Mouse (Mus musculus): ENCODE data around the gene Galnt16. TPM values are rescaled to one million over a fixed set of nuclear protein-coding genes. Genes with fewer than 3 reads are reported as not detected.
A peak's percentile ranks its signal among the peaks of the same experiment; 100 is the strongest.

Galnt16 gene
- polyA plus RNA-seq, 1 experiment from 2014 or later, result 9.4 TPM

DNA sequence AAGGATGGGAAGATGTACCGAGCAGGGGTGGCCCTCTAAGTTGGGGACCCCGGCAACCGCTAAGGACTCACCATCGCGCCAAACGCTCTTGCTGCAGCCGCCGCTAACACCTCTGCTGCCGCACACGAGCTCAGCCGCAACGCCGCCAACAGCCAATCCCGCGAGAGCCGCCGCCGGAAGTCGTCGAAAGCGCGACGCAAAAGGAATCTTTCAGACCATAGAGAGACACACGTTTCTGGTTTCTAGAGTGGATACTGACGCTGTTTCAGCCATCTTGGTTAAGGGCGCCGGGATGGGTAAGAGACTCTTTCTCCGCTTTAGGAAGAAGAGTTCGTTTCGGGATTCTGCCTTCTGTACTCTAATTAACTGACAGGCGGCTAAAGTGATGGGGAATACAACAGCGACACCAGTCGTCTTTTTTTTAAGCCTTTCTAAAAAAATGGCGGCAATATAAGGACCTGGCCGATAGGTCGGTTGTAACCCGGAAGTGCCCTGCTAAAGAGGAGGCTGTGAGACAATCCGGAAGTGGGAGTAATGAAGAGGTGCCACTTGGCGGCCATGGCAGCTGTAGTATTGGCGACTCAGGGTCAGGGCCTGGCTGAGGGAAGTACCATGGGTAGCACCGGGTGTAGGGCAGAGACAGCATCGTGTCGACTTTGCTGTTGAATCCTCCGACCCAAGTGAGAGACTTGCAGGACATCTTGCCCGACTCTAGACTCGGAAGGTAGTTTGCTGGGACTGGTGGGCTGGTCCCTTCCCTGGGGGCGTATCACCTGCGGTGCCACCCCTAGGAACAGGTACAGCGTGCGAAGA lies 125.8 kb downstream of the Galnt16 start, which contains the start of the genes Slc39a9 and Erh:
Slc39a9 (plus strand) TSS at position 191 of the 813 bp plus-strand sequence.
Erh (minus strand) TSS at position 649 of the 813 bp plus-strand sequence.
- Histone ChIP-seq H3K27ac (peak within 1 kb of the TSS; percentile 93), H3K9me3 (replicated peaks) (no peaks in the 10 kb centered on the region), H3K36me3 (peaks cover 45% of the 10 kb centered on the region), H3K4me1 (peaks cover 29% of the 10 kb centered on the region), H3K9ac (peak within 1 kb of the TSS; percentile 94), H3K4me3 (replicated peaks) (peak within 1 kb of the TSS; percentile 79), H3K27me3 (no peaks in the 10 kb centered on the region), H3K4me2 (peak within 1 kb of the TSS; percentile 81)
- ATAC-seq (replicated peaks; ENCODE audit: low FRiP score), result peak; percentile 97
- under 1% methylated on average over 50 of the region's 50 CpGs for WGBS

DNA sequence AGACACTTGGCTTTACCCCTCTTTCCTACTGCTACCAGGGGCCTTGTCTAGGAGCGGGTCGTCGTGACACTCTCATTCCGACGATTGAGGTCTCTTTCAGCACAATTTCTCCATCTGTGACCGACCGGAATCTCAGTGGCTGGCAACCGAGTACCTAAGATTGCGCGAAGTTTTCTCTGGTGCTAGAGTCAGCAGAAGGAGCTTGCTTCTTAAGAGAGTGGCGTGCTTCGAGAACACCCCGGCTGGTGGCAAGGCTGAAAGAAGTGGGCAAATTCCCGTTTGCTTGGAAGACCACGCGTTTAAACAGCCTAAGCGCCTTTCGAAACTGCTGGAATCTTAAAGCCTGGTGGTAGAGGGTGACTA lies 126.4 kb downstream of the Galnt16 start:
- 7% methylated on average over 18 of the region's 18 CpGs for WGBS
- peak overlapping the region; percentile 79 for H3K4me3 ChIP-seq (replicated peaks)
- H3K9me3 ChIP-seq (replicated peaks), result no peaks in the 10 kb centered on the region
- H3K27ac ChIP-seq, result peak overlapping the region; percentile 93
- H3K4me1 ChIP-seq, result peaks cover 29% of the 10 kb centered on the region
- peak overlapping the region; percentile 81 for H3K4me2 ChIP-seq
- peaks cover 44% of the 10 kb centered on the region for H3K36me3 ChIP-seq
- H3K9ac ChIP-seq, result peak overlapping the region; percentile 94
- no peaks in the 10 kb centered on the region for H3K27me3 ChIP-seq
- no peak for ATAC-seq (replicated peaks; ENCODE audit: low FRiP score)

- Histone ChIP-seq H3K9me3 (replicated peaks) (no peaks in the 10 kb centered on the region), H3K36me3 (peaks cover 25% of the 10 kb centered on the region), H3K4me3 (replicated peaks) (no peak overlapping the region), H3K9ac (no peak overlapping the region), H3K4me1 (peaks cover 29% of the 10 kb centered on the region), H3K27me3 (no peaks in the 10 kb centered on the region), H3K4me2 (peak overlapping the region; percentile 81), H3K27ac (no peak overlapping the region)
- no peak for ATAC-seq (replicated peaks; ENCODE audit: low FRiP score)
- WGBS, result 96% methylated on average over 3 of the region's 3 CpGs
Observed at GRCm38 (mm10) chr12:80646377-80646776, 128.3 kb downstream of the Galnt16 start.

GRCm38 (mm10) chr12:80653951-80654658 lies 136.0 kb downstream of the Galnt16 start:
- Histone ChIP-seq H3K9ac (no peak overlapping the region), H3K4me3 (replicated peaks) (no peak overlapping the region), H3K27ac (no peak overlapping the region), H3K4me2 (no peak overlapping the region), H3K4me1 (0 out of 2 replicates have a peak, but pooled peaks cover 3% of the 10 kb centered on the region), H3K27me3 (no peaks in the 10 kb centered on the region), H3K9me3 (replicated peaks) (no peaks in the 10 kb centered on the region), H3K36me3 (peaks cover 3% of the 10 kb centered on the region; the same call in 1 of the 2 replicates)
- no peak for ATAC-seq (replicated peaks; ENCODE audit: low FRiP score)
- 91% methylated on average over 7 of the region's 7 CpGs for WGBS

GRCm38 (mm10) chr12:80654659-80655025 lies 136.6 kb downstream of the Galnt16 start:
- no peaks in the 10 kb centered on the region for H3K9me3 ChIP-seq (replicated peaks)
- H3K4me3 ChIP-seq (replicated peaks), result no peak overlapping the region
- no peak overlapping the region for H3K9ac ChIP-seq
- 0 out of 2 replicates have a peak, but pooled peaks cover 3% of the 10 kb centered on the region for H3K4me1 ChIP-seq
- no peak overlapping the region for H3K27ac ChIP-seq
- H3K36me3 ChIP-seq, result no peaks in the 10 kb centered on the region
- WGBS, result 88% methylated on average over 3 of the region's 3 CpGs
- H3K27me3 ChIP-seq, result no peaks in the 10 kb centered on the region
- ATAC-seq (replicated peaks; ENCODE audit: low FRiP score), result no peak
- no peak overlapping the region for H3K4me2 ChIP-seq

GRCm38 (mm10) chr12:80658661-80659060 lies 140.6 kb downstream of the Galnt16 start:
- no peak overlapping the region for H3K4me2 ChIP-seq
- H3K4me1 ChIP-seq, result 0 out of 2 replicates have a peak, but pooled peaks cover 3% of the 10 kb centered on the region
- H3K4me3 ChIP-seq (replicated peaks), result no peak overlapping the region
- peaks cover 14% of the 10 kb centered on the region for H3K36me3 ChIP-seq
- H3K9me3 ChIP-seq (replicated peaks), result no peaks in the 10 kb centered on the region
- H3K9ac ChIP-seq, result no peak overlapping the region
- no peak for ATAC-seq (replicated peaks; ENCODE audit: low FRiP score)
- 0 out of 2 replicates have a peak overlapping the region, but pooled peaks have one; percentile 30 for H3K27ac ChIP-seq
- no peaks in the 10 kb centered on the region for H3K27me3 ChIP-seq
- WGBS, result 56% methylated on average over 6 of the region's 6 CpGs

DNA sequence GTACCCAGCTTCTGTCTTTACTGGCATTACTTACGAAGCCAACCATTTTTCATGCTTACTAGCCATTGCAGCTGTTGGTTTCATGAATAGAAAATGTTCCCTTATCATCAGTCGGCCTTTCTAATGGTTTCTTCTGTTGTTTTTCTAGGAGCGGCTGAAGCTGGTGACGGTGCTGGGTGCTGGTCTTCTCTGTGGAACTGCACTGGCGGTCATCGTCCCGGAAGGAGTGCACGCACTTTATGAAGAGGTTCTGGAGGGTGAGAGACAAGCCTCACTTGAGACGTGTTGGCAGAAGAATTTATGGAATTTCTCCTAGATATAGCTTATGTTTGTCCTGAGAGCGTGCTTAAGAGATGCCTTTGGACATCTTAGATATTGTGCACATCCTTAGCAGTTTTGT lies 144.2 kb downstream of the Galnt16 start:
- no peak overlapping the region for H3K4me2 ChIP-seq
- H3K9me3 ChIP-seq (replicated peaks), result no peaks in the 10 kb centered on the region
- H3K36me3 ChIP-seq, result peaks cover 32% of the 10 kb centered on the region
- 0 out of 2 replicates have a peak, but pooled peaks cover 3% of the 10 kb centered on the region for H3K4me1 ChIP-seq
- no peak for ATAC-seq (replicated peaks; ENCODE audit: low FRiP score)
- no peak overlapping the region for H3K27ac ChIP-seq
- no peaks in the 10 kb centered on the region for H3K27me3 ChIP-seq
- H3K9ac ChIP-seq, result no peak overlapping the region
- 92% methylated on average over 10 of the region's 10 CpGs for WGBS
- no peak overlapping the region for H3K4me3 ChIP-seq (replicated peaks)

GRCm38 (mm10) chr12:80663935-80664334 lies 145.9 kb downstream of the Galnt16 start:
- Histone ChIP-seq H3K27ac (no peak overlapping the region), H3K4me1 (no peaks in the 10 kb centered on the region), H3K9me3 (replicated peaks) (no peaks in the 10 kb centered on the region), H3K4me2 (no peak overlapping the region), H3K9ac (no peak overlapping the region), H3K27me3 (no peaks in the 10 kb centered on the region), H3K36me3 (peaks cover 42% of the 10 kb centered on the region), H3K4me3 (replicated peaks) (no peak overlapping the region)
- no peak for ATAC-seq (replicated peaks; ENCODE audit: low FRiP score)
- WGBS, result 57% methylated on average over 2 of the region's 2 CpGs

GRCm38 (mm10) chr12:80668391-80668790 lies 150.3 kb downstream of the Galnt16 start:
- ATAC-seq (replicated peaks; ENCODE audit: low FRiP score), result no peak
- Histone ChIP-seq H3K9ac (no peak overlapping the region), H3K4me3 (replicated peaks) (no peak overlapping the region), H3K27me3 (no peaks in the 10 kb centered on the region), H3K4me2 (no peak overlapping the region), H3K36me3 (peaks cover 40% of the 10 kb centered on the region), H3K27ac (no peak overlapping the region), H3K9me3 (replicated peaks) (no peaks in the 10 kb centered on the region), H3K4me1 (no peaks in the 10 kb centered on the region)
- 78% methylated on average over 2 of the region's 2 CpGs for WGBS

- Histone ChIP-seq H3K4me2 (no peak overlapping the region), H3K9ac (no peak overlapping the region), H3K4me1 (no peaks in the 10 kb centered on the region), H3K4me3 (replicated peaks) (no peak overlapping the region), H3K27ac (no peak overlapping the region), H3K27me3 (no peaks in the 10 kb centered on the region), H3K36me3 (peaks cover 56% of the 10 kb centered on the region), H3K9me3 (replicated peaks) (no peaks in the 10 kb centered on the region)
- WGBS, result 20% methylated on average over 3 of the region's 3 CpGs
- no peak for ATAC-seq (replicated peaks; ENCODE audit: low FRiP score)
Observed at GRCm38 (mm10) chr12:80673170-80673569, 155.1 kb downstream of the Galnt16 start.
